Mouse (Mus musculus) splenic B cell, adult 2 months (primary cell): ENCODE data around the gene C1s2.
"Not testable (repeated sequence)": the region's sequence is repeated elsewhere in the genome, so short reads cannot be mapped to it uniquely, and the experiment has no call there.

Source experiments
- DNase-seq: peaks from one replicate; pipeline ENCODE4 v3.0.0-alpha.2; 2011; ENCODE audit warnings: low read depth, low spot score
- H3K27me3 ChIP-seq: 2 replicates; pipeline ENCODE4 v1.6.1; 2012; ENCODE audit warnings: mild to moderate bottlenecking, low read length, moderate library complexity, mixed read lengths; ENCODE audit not compliant: control insufficient read depth, poor library complexity, insufficient read depth, severe bottlenecking
- H3K36me3 ChIP-seq: 2 replicates; pipeline ENCODE4 v1.6.1; 2012; ENCODE audit warnings: mild to moderate bottlenecking, low read length, moderate library complexity, mixed read lengths; ENCODE audit not compliant: control insufficient read depth, poor library complexity, insufficient read depth, severe bottlenecking

C1s2 gene

GRCm38 (mm10) chr6:124635985-124636384 lies at the start of gene C1s2:
C1s2 (minus strand) TSS chr6:124636085.
- DNase-seq, H3K27me3 ChIP-seq, H3K36me3 ChIP-seq: not testable (repeated sequence)

GRCm38 (mm10) chr6:124683591-124684417 lies 47.9 kb upstream of the C1s2 start:
- no peaks in the 10 kb centered on the region for H3K36me3 ChIP-seq
- DNase-seq: no peak
- H3K27me3 ChIP-seq: no peaks in the 10 kb centered on the region

GRCm38 (mm10) chr6:124682291-124682690 lies 46.4 kb upstream of the C1s2 start:
- DNase-seq, H3K27me3 ChIP-seq, H3K36me3 ChIP-seq: not testable (repeated sequence)

- Histone ChIP-seq H3K27me3 (no peaks in the 10 kb centered on the region), H3K36me3 (no peaks in the 10 kb centered on the region)
- DNase-seq: no peak
Observed at GRCm38 (mm10) chr6:124679486-124679885, 43.6 kb upstream of the C1s2 start.

GRCm38 (mm10) chr6:124678769-124679168 lies 42.9 kb upstream of the C1s2 start:
- DNase-seq: no peak
- Histone ChIP-seq H3K27me3 (no peaks in the 10 kb centered on the region), H3K36me3 (no peaks in the 10 kb centered on the region)

GRCm38 (mm10) chr6:124676171-124676570 lies 40.3 kb upstream of the C1s2 start:
- H3K27me3 ChIP-seq: no peaks in the 10 kb centered on the region
- no peak for DNase-seq

GRCm38 (mm10) chr6:124674591-124674990 lies 38.7 kb upstream of the C1s2 start:
- Histone ChIP-seq H3K27me3 (no peaks in the 10 kb centered on the region), H3K36me3 (no peaks in the 10 kb centered on the region)
- no peak for DNase-seq

More at GRCm38 (mm10) chr6:124676171-124676570, 40.3 kb upstream of the C1s2 start:
- H3K36me3 ChIP-seq: no peaks in the 10 kb centered on the region

- no peaks in the 10 kb centered on the region for H3K27me3 ChIP-seq
- H3K36me3 ChIP-seq: no peaks in the 10 kb centered on the region
- DNase-seq: no peak
Observed at GRCm38 (mm10) chr6:124673619-124674018, 37.7 kb upstream of the C1s2 start.

GRCm38 (mm10) chr6:124672100-124672499 lies 36.2 kb upstream of the C1s2 start:
- no peaks in the 10 kb centered on the region for H3K27me3 ChIP-seq
- DNase-seq: no peak

GRCm38 (mm10) chr6:124670281-124670900 lies 34.5 kb upstream of the C1s2 start:
- H3K36me3 ChIP-seq: no peaks in the 10 kb centered on the region
- DNase-seq: no peak
- H3K27me3 ChIP-seq: no peaks in the 10 kb centered on the region

More at GRCm38 (mm10) chr6:124672100-124672499, 36.2 kb upstream of the C1s2 start:
- no peaks in the 10 kb centered on the region for H3K36me3 ChIP-seq

- H3K27me3 ChIP-seq: no peaks in the 10 kb centered on the region
Observed at GRCm38 (mm10) chr6:124669234-124669859, 33.5 kb upstream of the C1s2 start.

GRCm38 (mm10) chr6:124665011-124665410 lies 29.1 kb upstream of the C1s2 start:
- Histone ChIP-seq H3K36me3 (no peaks in the 10 kb centered on the region), H3K27me3 (no peaks in the 10 kb centered on the region)
- DNase-seq: no peak

More at GRCm38 (mm10) chr6:124669234-124669859, 33.5 kb upstream of the C1s2 start:
- no peak for DNase-seq
- H3K36me3 ChIP-seq: no peaks in the 10 kb centered on the region

- no peak for DNase-seq
- H3K27me3 ChIP-seq: no peaks in the 10 kb centered on the region
- H3K36me3 ChIP-seq: no peaks in the 10 kb centered on the region
Observed at GRCm38 (mm10) chr6:124664256-124664655, 28.4 kb upstream of the C1s2 start.

GRCm38 (mm10) chr6:124663424-124663795 lies 27.5 kb upstream of the C1s2 start:
- H3K36me3 ChIP-seq: no peaks in the 10 kb centered on the region
- H3K27me3 ChIP-seq: no peaks in the 10 kb centered on the region
- DNase-seq: no peak
